ENCODE assay signal across 18 mouse cellular contexts in genomic region chr2:126491446-126491845, GRCm38 (mm10). TPM values are rescaled to one million over a fixed set of nuclear protein-coding genes. Genes with fewer than 3 reads are reported as not detected.
DNase-seq lines count a peak whose midpoint lies in the region; ATAC-seq and TF ChIP-seq lines count a peak whose summit lies in the region.
"Had no signal": no experiment of that assay in that cellular context is flagged by ENCODE, and none has a peak within 500 bp of the region (broad histone marks: within the 10 kb centered on the region; RNA-seq: fewer than 3 reads in every experiment).

No protein-coding gene starts in this region.

- H3K4me1 ChIP-seq in bone marrow macrophage, adult 2 months (ENCODE audit: control insufficient read depth, insufficient read depth, low read length) = peaks cover 48% of the 10 kb centered on the region

- no peak for TF ChIP-seq CTCF in bone marrow macrophage, adult 2 months (IDR thresholded peaks at IDR 0.05; ENCODE audit: low read depth, low read length)

- peak overlapping the region; percentile 66 for H3K4me3 ChIP-seq in bone marrow macrophage, adult 2 months (ENCODE audit: insufficient read depth, low read length)
- H3K4me3 ChIP-seq: erythroblast, embryonic 14.5 days had no signal

- TF ChIP-seq POLR2A in bone marrow macrophage, adult 2 months (IDR thresholded peaks at IDR 0.05; ENCODE audit: borderline replicate concordance, low read depth, low read length) = no peak

- peak; percentile 80 for ATAC-seq in megakaryocyte, adult 5-6 weeks (ENCODE audit: poor library complexity, severe bottlenecking)
- ATAC-seq: forebrain, embryonic 16.5 days had no signal

- DNase-seq in thymus, postnatal 0 days (ENCODE audit: low spot score) = peak; percentile 5
- DNase-seq in thymus, postnatal 14 days = no peak
- DNase-seq in testis, postnatal 14 days (ENCODE audit: low spot score) = no peak
- DNase-seq in embryo, embryonic 9.5 days (ENCODE audit: extremely low spot score) = no peak
- no peak for DNase-seq in layer of hippocampus, adult 9-11 months
- DNase-seq: adrenal gland, postnatal 25 days; cerebellum, postnatal 14 days; kidney, adult 9 months; layer of hippocampus, postnatal 36 days; lung, postnatal 14 days; midbrain, embryonic 14.5 days; right cerebral cortex, adult 18-20 months; thymus, adult 2 months had no signal

- H3K27ac ChIP-seq in bone marrow macrophage, adult 2 months (ENCODE audit: insufficient read depth, low read depth, low read length) = peak overlapping the region; percentile 75

RNA-seq across cellular contexts. Expression of gene Atp8b4, which starts 9.0 kb away (rescaled TPM):
- 8.5 and 9.0 TPM in 2 replicates for polyA plus RNA-seq in thymus, postnatal 0 days (2015; fragmentation: Nextera tagmentation; extraction: Ambion mirVana)
- polyA plus RNA-seq in bone marrow macrophage, adult 2 months (2012; ENCODE audit: insufficient read depth, insufficient read length, missing spikeins) = 30.5 and 31.7 TPM in 2 replicates
- total RNA-seq in megakaryocyte, adult 5-6 weeks (2015) = 108 TPM in 2 replicates
- total RNA-seq in megakaryocyte, adult 5-6 weeks (2017) = 123 and 127 TPM in 2 replicates
- total RNA-seq: layer of hippocampus, postnatal 36 days; left cerebral cortex, postnatal 36 days had no signal
- polyA plus RNA-seq: erythroblast, embryonic 14.5 days; forebrain, embryonic 16.5 days had no signal
